Mouse (Mus musculus) liver, embryonic 14.5 days (tissue): ENCODE data around the gene 2200002J24Rik.

ENCODE experiments used
- CTCF ChIP-seq: IDR thresholded peaks from 2 replicates; pipeline ENCODE4 v1.5.1; 2016; ENCODE audit warnings: antibody characterized with exemption, low read depth, control low read depth
- EP300 ChIP-seq: IDR thresholded peaks from 2 replicates; pipeline ENCODE4 v1.6.1; 2016; ENCODE audit warnings: antibody characterized with exemption, low read depth

DNA sequence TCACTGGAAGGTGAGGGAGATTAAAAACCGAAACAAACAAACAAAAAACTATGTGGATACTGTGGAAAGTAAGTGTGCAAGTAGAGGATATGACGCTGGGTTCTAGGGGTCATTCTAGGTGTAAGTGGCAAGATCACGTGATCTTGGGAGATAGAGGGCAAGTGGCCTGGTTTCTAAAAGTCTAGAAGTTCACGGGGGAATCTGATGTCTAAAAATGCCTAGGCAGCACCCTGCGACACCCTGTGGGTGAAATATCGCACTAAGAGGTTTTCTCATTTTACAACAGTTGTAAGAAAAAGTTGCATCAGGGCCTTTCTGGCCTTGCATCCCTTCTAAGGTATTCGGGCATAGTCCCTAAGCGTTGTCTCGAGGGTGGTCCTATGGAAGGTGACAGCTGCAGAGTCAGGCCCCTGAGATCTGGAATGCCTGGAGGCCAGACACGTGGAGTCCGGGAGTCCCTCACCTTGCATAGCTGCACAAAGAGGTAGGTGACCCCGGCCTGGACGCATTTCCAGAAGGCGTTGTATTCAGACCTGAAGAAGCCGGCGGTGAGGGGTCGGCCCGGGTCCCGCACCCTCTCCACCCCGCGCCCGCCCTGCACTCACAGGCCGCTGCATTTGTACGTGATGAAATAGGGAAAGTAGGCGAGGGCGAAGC, 30.1 kb downstream of the 2200002J24Rik start:
- no peak for TF ChIP-seq CTCF
- no peak for TF ChIP-seq EP300
